Comparison of ENCODE assay signal across 1 mouse cellular context in the genomic region with DNA sequence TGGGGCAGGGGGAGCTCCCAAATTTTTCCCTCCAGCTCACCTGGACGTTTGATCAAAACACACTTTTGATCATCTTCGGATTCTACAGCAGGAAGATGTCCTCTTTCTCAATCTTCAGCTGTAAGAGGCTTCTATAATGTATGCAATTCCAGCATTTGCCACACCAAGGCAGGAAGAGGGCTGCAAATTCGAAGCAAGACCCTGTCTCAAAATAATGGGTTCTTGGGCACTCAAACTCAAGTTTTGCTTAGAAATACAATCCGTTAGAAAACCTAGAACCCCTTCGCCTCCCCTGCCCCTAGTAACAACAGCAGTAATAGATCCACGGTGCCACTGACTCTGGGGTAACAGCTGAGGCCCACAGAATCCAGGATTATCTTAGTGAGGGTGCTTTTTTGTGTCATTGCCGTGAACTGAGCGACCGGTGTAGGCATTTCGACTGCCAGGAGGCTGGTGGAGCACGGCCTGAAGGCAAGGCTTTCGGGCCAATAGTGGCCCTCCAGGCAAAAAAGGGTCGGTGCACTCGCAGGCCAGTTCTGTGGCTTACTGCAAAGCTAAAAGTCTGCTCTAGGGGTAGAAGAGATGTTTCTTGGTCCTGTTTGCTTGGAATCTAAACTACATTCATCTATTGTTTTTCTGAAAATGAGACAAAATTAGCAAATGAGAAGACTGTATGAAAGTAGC.
TF ChIP-seq lines count a peak whose summit lies in the region.

No protein-coding gene starts in this region.

TF ChIP-seq in MEL, 35 proteins besides CTCF, POLR2A, EP300 and RAD21 (continued from another document):
- no peak for TF ChIP-seq GATA1 (IDR thresholded peaks at IDR 0.05; ENCODE audit: low read depth, low read length)
- no peak for TF ChIP-seq HCFC1 (IDR thresholded peaks at IDR 0.05; ENCODE audit: low read depth, low read length)
